Mouse (Mus musculus) ES-E14 (cell line): ENCODE results near the gene Pkhd1. TPM values are rescaled to one million over a fixed set of nuclear protein-coding genes. Genes with fewer than 3 reads are reported as not detected.

Source experiments
- DNase-seq: peaks from one replicate; pipeline ENCODE4 v3.0.0-alpha.2; 2013; ENCODE audit warnings: low read depth, low spot score
- H3K27ac ChIP-seq: 2 replicates; pipeline ENCODE4 v1.5.1; 2012; ENCODE audit warnings: low read depth, mild to moderate bottlenecking, low read length, moderate library complexity, mixed read lengths; ENCODE audit not compliant: poor library complexity, insufficient read depth, severe bottlenecking
- H3K36me3 ChIP-seq: 2 replicates; pipeline ENCODE4 v1.6.1; 2012; ENCODE audit warnings: mild to moderate bottlenecking, low read length, moderate library complexity, mixed read lengths; ENCODE audit not compliant: control insufficient read depth, poor library complexity, insufficient read depth, severe bottlenecking
- H3K4me1 ChIP-seq, 2 experiments: fragments of 150-350 bp in 1 of 2; sonication (generic) in 1 of 2; 2 replicates each; pipeline ENCODE4 v1.6.1; 2012; ENCODE audit warnings: low read length in 2 of 2, mild to moderate bottlenecking in 1 of 2, mixed read lengths in 1 of 2; ENCODE audit not compliant: control insufficient read depth in 2 of 2, insufficient read depth in 2 of 2, poor library complexity in 1 of 2
- H3K4me3 ChIP-seq, 2 experiments: fragments of 150-350 bp in 1 of 2; sonication (generic) in 1 of 2; 2 replicates each; pipeline ENCODE4 v1.5.1; 2012; ENCODE audit warnings: low read length in 2 of 2, low read depth in 1 of 2, mild to moderate bottlenecking in 1 of 2, mixed read lengths in 1 of 2; ENCODE audit not compliant: insufficient read depth in 1 of 2, poor library complexity in 1 of 2, severe bottlenecking in 1 of 2
- H3K9ac ChIP-seq: 2 replicates; pipeline ENCODE4 v1.6.1; 2012; ENCODE audit warnings: low read depth, mild to moderate bottlenecking, low read length, mixed read lengths; ENCODE audit not compliant: poor library complexity, insufficient read depth, severe bottlenecking
- H3K9me3 ChIP-seq: fragments of 150-350 bp; sonication (generic); 2 replicates; pipeline ENCODE4 v1.6.1; 2012; ENCODE audit warnings: low read depth, mild to moderate bottlenecking, low read length; ENCODE audit not compliant: control insufficient read depth, insufficient read depth
- CHD2 ChIP-seq: IDR thresholded peaks from 2 replicates; pipeline ENCODE4 v1.6.1; 2014; ENCODE audit warnings: mild to moderate bottlenecking, low read depth, low read length, inconsistent platforms
- HCFC1 ChIP-seq: IDR thresholded peaks from 2 replicates; pipeline ENCODE4 v1.6.1; 2012; ENCODE audit warnings: low read length, inconsistent platforms, borderline replicate concordance; ENCODE audit not compliant: insufficient read depth
- MAFK ChIP-seq: IDR thresholded peaks from 2 replicates; pipeline ENCODE4 v1.6.1; 2014; ENCODE audit warnings: mild to moderate bottlenecking, low read depth, low read length, inconsistent platforms; ENCODE audit not compliant: insufficient read depth
- ZC3H11A ChIP-seq: IDR thresholded peaks from 2 replicates; pipeline ENCODE4 v1.6.1; 2012; ENCODE audit warnings: low read depth, mild to moderate bottlenecking, inconsistent platforms, low read length, borderline replicate concordance
- ZNF384 ChIP-seq: IDR thresholded peaks from 2 replicates; pipeline ENCODE4 v1.6.1; 2012; ENCODE audit warnings: low read depth, low read length, inconsistent platforms
- in situ Hi-C, 2 experiments: fragments of 600-800 bp; cut with MboI; formaldehyde crosslinking; loops; one replicate each; pipeline ENCODE4 v1.15.1; 2025; ENCODE audit warnings: low sequenced_read_pairs in 2 of 2, inconsistent platforms in 1 of 2; ENCODE audit not compliant: unreplicated experiment in 2 of 2
- total RNA-seq: library from RNA; depleted of rRNA; stranded (reverse); fragments of 300-350 nt; gene quantifications from 2 replicates; pipeline ENCODE4 v1.2.3, GENCODE M21; 2012; rRNA removed

Gene Pkhd1
- total RNA-seq = 2.0 and 4.3 TPM in 2 replicates

- H3K4me3 ChIP-seq = no peak within 1 kb of the TSS
- H3K4me1 ChIP-seq = no peaks in the 10 kb centered on the region
- H3K9ac ChIP-seq = no peak within 1 kb of the TSS
- DNase-seq = no peak
- in situ Hi-C loops = no loop called here
- no peak within 1 kb of the TSS for H3K27ac ChIP-seq
- H3K36me3 ChIP-seq = no peaks in the 10 kb centered on the region
- no peaks in the 10 kb centered on the region for H3K9me3 ChIP-seq
- TF ChIP-seq MAFK (no peak), ZNF384 (no peak), ZC3H11A (no peak), HCFC1 (no peak), CHD2 (no peak)
Observed at GRCm38 (mm10) chr1:20617849-20618530, at the start of gene Pkhd1. Pkhd1 (minus strand) TSS chr1:20618064.

DNA sequence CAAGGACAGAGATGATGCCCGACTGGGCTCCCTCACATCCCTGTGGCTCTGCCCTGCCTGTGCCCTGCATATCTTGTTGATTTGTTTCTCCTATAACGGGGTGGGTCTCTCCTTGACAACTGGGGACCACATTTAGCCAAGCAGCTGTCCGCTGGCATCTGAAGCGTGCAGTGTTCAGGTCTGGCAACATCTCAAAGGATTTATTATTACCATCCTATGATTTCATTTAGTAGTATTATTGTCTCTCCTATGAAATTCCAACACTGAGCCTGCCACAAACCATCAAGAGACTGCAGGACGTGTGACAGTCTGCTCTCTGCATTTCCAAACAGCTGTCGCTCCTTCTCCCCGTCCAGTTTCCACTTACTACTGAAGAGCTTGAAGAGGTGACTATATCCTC, 49.7 kb upstream of the Pkhd1 start:
- H3K9me3 ChIP-seq = no peaks in the 10 kb centered on the region
- no peak overlapping the region for H3K4me3 ChIP-seq
- in situ Hi-C loops = no loop called here
- DNase-seq = no peak
- no peaks in the 10 kb centered on the region for H3K36me3 ChIP-seq
- no peak for TF ChIP-seq MAFK
- no peaks in the 10 kb centered on the region for H3K4me1 ChIP-seq
- no peak overlapping the region for H3K27ac ChIP-seq
- no peak overlapping the region for H3K9ac ChIP-seq

DNA sequence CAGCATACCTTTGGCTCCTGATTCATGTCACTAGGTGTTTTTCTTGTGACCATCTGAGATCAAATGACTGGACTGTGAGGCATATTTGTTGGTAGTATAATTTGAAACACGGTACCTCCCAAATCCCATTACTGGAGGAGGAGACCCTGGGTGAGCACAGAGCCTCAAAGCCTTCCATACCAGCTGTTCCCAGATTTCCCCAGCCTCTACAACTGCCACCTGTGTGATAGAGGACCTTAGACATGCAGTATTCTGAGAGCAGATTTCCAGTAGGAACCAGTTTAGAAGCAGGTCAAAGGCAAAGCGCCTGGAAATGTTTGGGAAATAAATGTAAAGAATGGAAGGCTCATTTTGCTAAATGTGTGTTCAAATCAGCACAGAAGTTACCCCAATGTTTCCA, 48.4 kb upstream of the Pkhd1 start:
- no peaks in the 10 kb centered on the region for H3K4me1 ChIP-seq
- no peak overlapping the region for H3K4me3 ChIP-seq
- no peak for DNase-seq
- TF ChIP-seq ZC3H11A (no peak), ZNF384 (no peak), HCFC1 (no peak), MAFK (no peak), CHD2 (no peak)
- H3K9ac ChIP-seq = no peak overlapping the region
- H3K9me3 ChIP-seq = no peaks in the 10 kb centered on the region
- no peak overlapping the region for H3K27ac ChIP-seq
- H3K36me3 ChIP-seq = no peaks in the 10 kb centered on the region
- in situ Hi-C loops = no loop called here

DNA sequence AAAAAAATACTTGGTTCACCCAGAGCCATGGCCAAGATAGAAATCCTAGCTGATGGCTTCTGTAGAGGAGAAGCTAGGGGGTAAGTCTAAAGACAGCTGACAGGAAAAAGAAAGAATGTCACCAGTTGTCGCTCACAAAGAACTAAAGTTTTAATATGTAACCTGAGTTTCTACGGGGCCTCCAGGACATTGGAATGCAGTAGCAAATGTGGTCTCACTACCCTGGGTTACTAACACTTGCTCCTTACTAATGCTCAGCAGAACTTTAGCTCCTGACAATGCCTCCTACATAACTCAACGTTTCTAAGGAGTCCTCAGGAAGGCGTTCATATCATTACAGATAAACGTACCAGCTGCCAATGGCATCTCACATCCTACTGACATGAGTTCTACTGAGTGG, 37.2 kb upstream of the Pkhd1 start:
- DNase-seq = no peak
- in situ Hi-C loops = no loop called here
- H3K36me3 ChIP-seq = no peaks in the 10 kb centered on the region

More for the DNA sequence above, 37.2 kb upstream of the Pkhd1 start:
- Histone ChIP-seq H3K4me1 (no peaks in the 10 kb centered on the region), H3K27ac (no peak overlapping the region), H3K9me3 (no peaks in the 10 kb centered on the region), H3K9ac (no peak overlapping the region), H3K4me3 (no peak overlapping the region)
- TF ChIP-seq HCFC1 (no peak), ZC3H11A (no peak), ZNF384 (no peak), CHD2 (no peak), MAFK (no peak)
